Mouse (Mus musculus) stomach, postnatal 0 days (tissue): Measurements from ENCODE around the gene Zfp341.

ENCODE experiments used
- CTCF ChIP-seq: IDR thresholded peaks from 2 replicates; pipeline ENCODE4 v1.5.1; 2016; ENCODE audit warnings: antibody characterized with exemption, low read depth, mild to moderate bottlenecking, moderate library complexity
- EP300 ChIP-seq: optimal IDR thresholded peaks from 2 replicates; pipeline ENCODE3; 2016; ENCODE audit warnings: antibody characterized with exemption

DNA sequence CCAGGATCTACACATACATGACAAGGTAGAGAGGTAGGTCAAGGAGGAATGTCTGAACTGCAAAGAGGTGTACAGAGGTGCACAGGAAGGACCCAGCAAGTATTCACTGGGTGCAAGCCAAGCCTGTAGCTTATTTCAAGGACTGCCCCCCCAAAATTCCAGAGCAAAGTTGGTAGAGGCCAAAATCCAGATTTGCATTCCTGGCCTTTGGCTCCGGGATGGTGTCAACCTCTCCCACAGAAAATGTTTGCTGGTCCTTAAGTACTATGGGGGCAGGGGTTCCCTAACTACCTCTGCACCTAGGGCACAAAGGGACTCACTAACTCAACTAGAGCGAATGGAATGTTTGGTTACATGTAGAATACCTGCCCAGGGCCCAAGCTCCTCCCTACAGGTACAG is 45.3 kb upstream of the Zfp341 start:
- TF ChIP-seq EP300 (no peak), CTCF (no peak)
